Mouse (Mus musculus) limb, embryonic 11.5 days (tissue): ENCODE results near the gene Ctsw. TPM values are rescaled to one million over a fixed set of nuclear protein-coding genes. Genes with fewer than 3 reads are reported as not detected.

Experiments
- ATAC-seq: fragments of 200-750 bp; cut with Nextera tagmentation; 2 replicates; pipeline ENCODE4 v1.8.0; 2017; ENCODE audit warnings: low read depth; ENCODE audit not compliant: insufficient number of reproducible peaks, low FRiP score, low TSS enrichment
- DNase-seq: peaks from one replicate; pipeline ENCODE4 v3.0.0-alpha.2; 2015; ENCODE audit warnings: low spot score
- H3K27ac ChIP-seq: fragments of 300-500 bp; sonication (generic); replicated peaks from 2 replicates; pipeline ENCODE4 v1.5.1; 2014; ENCODE audit warnings: low read depth, mild to moderate bottlenecking, low read length
- H3K27me3 ChIP-seq: fragments of 300-500 bp; sonication (generic); 2 replicates; pipeline ENCODE4 v1.6.1; 2014; ENCODE audit warnings: mild to moderate bottlenecking, low read length, mixed read lengths; ENCODE audit not compliant: control insufficient read depth, insufficient read depth
- H3K36me3 ChIP-seq: fragments of 300-500 bp; sonication (generic); 2 replicates; pipeline ENCODE4 v1.6.1; 2014; ENCODE audit warnings: mild to moderate bottlenecking, low read length, moderate library complexity, mixed read lengths; ENCODE audit not compliant: control insufficient read depth, insufficient read depth
- H3K4me1 ChIP-seq: fragments of 300-500 bp; sonication (generic); 2 replicates; pipeline ENCODE4 v1.6.1; 2014; ENCODE audit warnings: low read length, mixed read lengths; ENCODE audit not compliant: control insufficient read depth, insufficient read depth
- H3K4me2 ChIP-seq: fragments of 300-500 bp; sonication (generic); 2 replicates; pipeline ENCODE4 v1.6.1; 2014; ENCODE audit warnings: low read depth, mild to moderate bottlenecking, moderate library complexity; ENCODE audit not compliant: severe bottlenecking
- H3K4me3 ChIP-seq: fragments of 300-500 bp; sonication (generic); 2 replicates; pipeline ENCODE4 v1.5.1; 2014; ENCODE audit warnings: low read depth, low read length
- H3K9ac ChIP-seq: fragments of 300-500 bp; sonication (generic); 2 replicates; pipeline ENCODE4 v1.6.1; 2014; ENCODE audit warnings: mild to moderate bottlenecking, low read length
- H3K9me3 ChIP-seq: fragments of 300-500 bp; sonication (generic); 2 replicates; pipeline ENCODE4 v1.6.1; 2016; ENCODE audit warnings: low read length; ENCODE audit not compliant: control insufficient read depth
- WGBS: fragments of 180-500 bp; shearing (Covaris S2); extraction: QIAGEN DNeasy Blood & Tissue Kit; methylation state at CpG from one replicate; pipeline ENCODE4 v1.1.7; 2014; 5-methylcytosine and 5-hydroxymethylcytosine counted together
- polyA plus RNA-seq: library from polyadenylated mRNA; unstranded; fragments of >200 nt; fragmentation: Nextera tagmentation; extraction: Ambion mirVana; gene quantifications from 2 replicates; pipeline ENCODE4 v1.2.1, GENCODE M21; 2014

Ctsw gene
- 0.72 and 1.0 TPM in 2 replicates for polyA plus RNA-seq

DNA sequence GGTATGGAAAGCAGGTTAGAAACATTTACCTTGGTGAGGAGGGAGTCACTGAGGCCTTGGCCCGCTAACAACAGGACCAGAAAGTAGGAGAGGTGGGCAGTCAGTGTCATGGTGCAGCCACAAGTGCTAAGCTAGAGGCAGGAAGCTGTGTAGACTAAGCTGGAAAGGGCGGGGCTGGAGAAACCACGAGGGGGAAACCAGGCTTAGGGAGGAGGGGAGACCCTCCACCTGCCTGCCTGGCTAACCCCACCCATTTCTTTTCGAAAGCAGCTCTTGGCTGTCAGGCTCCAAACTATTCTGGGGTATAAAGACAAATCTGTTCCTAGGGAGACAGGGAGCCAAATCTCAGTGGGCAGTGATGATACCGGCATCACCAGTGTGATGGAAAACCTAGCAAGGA, at the start of gene Ctsw:
Gene Ctsw, minus strand, starts transcription at position 134 of the 400 bp plus-strand sequence.
- WGBS: 56% methylated on average over 5 of the region's 5 CpGs
- Histone ChIP-seq H3K9ac (no peak within 1 kb of the TSS), H3K4me3 (no peak within 1 kb of the TSS), H3K4me2 (no peak within 1 kb of the TSS), H3K27ac (no peak within 1 kb of the TSS), H3K4me1 (0 out of 2 replicates have a peak, but pooled peaks cover 2% of the 10 kb centered on the region), H3K27me3 (no peaks in the 10 kb centered on the region), H3K9me3 (no peaks in the 10 kb centered on the region), H3K36me3 (peaks cover 13% of the 10 kb centered on the region)
- no peak for DNase-seq
- no peak for ATAC-seq

GRCm38 (mm10) chr19:5516906-5517505, 48.7 kb upstream of the Ctsw start:
- DNase-seq (no peak), ATAC-seq (no peak)
- Histone ChIP-seq H3K4me1 (no peaks in the 10 kb centered on the region), H3K9me3 (no peaks in the 10 kb centered on the region), H3K4me3 (no peak overlapping the region), H3K27ac (no peak overlapping the region), H3K4me2 (no peak overlapping the region), H3K27me3 (no peaks in the 10 kb centered on the region), H3K9ac (no peak overlapping the region), H3K36me3 (no peaks in the 10 kb centered on the region)
- WGBS: 82% methylated on average over 8 of the region's 8 CpGs

GRCm38 (mm10) chr19:5515840-5516777, 47.8 kb upstream of the Ctsw start:
- 86% methylated on average over 7 of the region's 7 CpGs for WGBS
- Histone ChIP-seq H3K4me2 (no peak overlapping the region), H3K4me3 (no peak overlapping the region), H3K9me3 (no peaks in the 10 kb centered on the region), H3K27ac (no peak overlapping the region), H3K27me3 (no peaks in the 10 kb centered on the region), H3K4me1 (no peaks in the 10 kb centered on the region), H3K36me3 (no peaks in the 10 kb centered on the region), H3K9ac (no peak overlapping the region)
- ATAC-seq (no peak), DNase-seq (no peak)

GRCm38 (mm10) chr19:5513005-5513349, 44.7 kb upstream of the Ctsw start:
- Histone ChIP-seq H3K27me3 (no peaks in the 10 kb centered on the region), H3K9ac (no peak overlapping the region), H3K4me1 (peaks cover 10% of the 10 kb centered on the region; the same call in 1 of the 2 replicates), H3K27ac (no peak overlapping the region), H3K4me3 (no peak overlapping the region), H3K9me3 (no peaks in the 10 kb centered on the region), H3K36me3 (no peaks in the 10 kb centered on the region), H3K4me2 (no peak overlapping the region)
- no peak for DNase-seq
- ATAC-seq: no peak
- 81% methylated on average over 3 of the region's 3 CpGs for WGBS

- no peak overlapping the region for H3K27ac ChIP-seq
- no peak overlapping the region for H3K4me3 ChIP-seq
- H3K27me3 ChIP-seq: no peaks in the 10 kb centered on the region
- H3K36me3 ChIP-seq: no peaks in the 10 kb centered on the region
- 86% methylated on average over 12 of the region's 12 CpGs for WGBS
- no peak overlapping the region for H3K4me2 ChIP-seq
- DNase-seq: no peak
- H3K9ac ChIP-seq: no peak overlapping the region
- H3K4me1 ChIP-seq: peaks cover 10% of the 10 kb centered on the region; the same call in 1 of the 2 replicates
- H3K9me3 ChIP-seq: no peaks in the 10 kb centered on the region
- ATAC-seq: no peak
Observed at GRCm38 (mm10) chr19:5512091-5513004, 44.0 kb upstream of the Ctsw start.

DNA sequence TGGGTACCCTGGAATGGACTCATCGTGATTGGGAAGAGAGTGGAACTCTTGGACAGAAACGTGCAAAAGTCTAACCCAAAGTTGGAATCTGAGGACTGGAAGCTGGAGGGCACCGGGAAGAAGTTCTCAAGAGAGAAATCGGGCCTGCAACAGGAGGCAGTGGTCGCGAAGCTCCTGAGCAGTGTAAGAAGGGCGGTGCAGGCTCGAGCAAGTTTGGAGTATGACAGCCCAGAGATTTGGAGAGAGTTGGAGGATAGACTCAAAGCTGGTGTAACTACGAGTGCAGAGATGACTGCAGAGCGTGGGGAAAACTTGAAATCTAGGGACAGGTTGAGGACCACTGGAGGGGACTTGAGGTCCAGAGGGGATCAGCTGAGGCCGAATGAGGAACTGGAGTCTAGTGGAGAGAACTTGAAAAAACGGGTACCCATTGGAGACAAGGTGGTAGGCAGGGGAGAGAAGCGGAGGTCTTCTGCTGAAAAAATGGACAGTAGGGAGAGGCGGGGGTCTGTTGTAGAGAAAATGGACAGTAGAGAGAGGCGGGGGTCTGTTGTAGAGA, 42.8 kb upstream of the Ctsw start:
- Histone ChIP-seq H3K27me3 (no peaks in the 10 kb centered on the region), H3K4me2 (peak overlapping the region; percentile 65), H3K36me3 (no peaks in the 10 kb centered on the region), H3K27ac (no peak overlapping the region), H3K4me3 (peak overlapping the region; percentile 37), H3K9ac (peak overlapping the region; percentile 62), H3K4me1 (peaks cover 10% of the 10 kb centered on the region; the same call in 1 of the 2 replicates), H3K9me3 (no peaks in the 10 kb centered on the region)
- no peak for ATAC-seq
- DNase-seq: no peak
- WGBS: 49% methylated on average over 15 of the region's 15 CpGs

- H3K36me3 ChIP-seq: no peaks in the 10 kb centered on the region
- ATAC-seq: peak; percentile 98
- WGBS: 3% methylated on average over 47 of the region's 47 CpGs
- H3K9me3 ChIP-seq: no peaks in the 10 kb centered on the region
- H3K4me3 ChIP-seq: peak within 1 kb of the TSS; percentile 37
- peaks cover 10% of the 10 kb centered on the region; the same call in 1 of the 2 replicates for H3K4me1 ChIP-seq
- DNase-seq: peak; percentile 93
- H3K9ac ChIP-seq: peak within 1 kb of the TSS; percentile 62
- peak within 1 kb of the TSS; percentile 65 for H3K4me2 ChIP-seq
- H3K27ac ChIP-seq: no peak within 1 kb of the TSS
- H3K27me3 ChIP-seq: no peaks in the 10 kb centered on the region
Observed at GRCm38 (mm10) chr19:5510031-5511026, 42.0 kb upstream of the Ctsw start, which contains the start of gene Snx32. Gene Snx32, minus strand, starts transcription at chr19:5510538.
